Mouse (Mus musculus): ENCODE data around the gene Otud4. TPM values are rescaled to one million over a fixed set of nuclear protein-coding genes. Genes with fewer than 3 reads are reported as not detected.

The Otud4 gene
- polyA plus RNA-seq, 1 experiment from 2014 or later, result 10.5 TPM

DNA sequence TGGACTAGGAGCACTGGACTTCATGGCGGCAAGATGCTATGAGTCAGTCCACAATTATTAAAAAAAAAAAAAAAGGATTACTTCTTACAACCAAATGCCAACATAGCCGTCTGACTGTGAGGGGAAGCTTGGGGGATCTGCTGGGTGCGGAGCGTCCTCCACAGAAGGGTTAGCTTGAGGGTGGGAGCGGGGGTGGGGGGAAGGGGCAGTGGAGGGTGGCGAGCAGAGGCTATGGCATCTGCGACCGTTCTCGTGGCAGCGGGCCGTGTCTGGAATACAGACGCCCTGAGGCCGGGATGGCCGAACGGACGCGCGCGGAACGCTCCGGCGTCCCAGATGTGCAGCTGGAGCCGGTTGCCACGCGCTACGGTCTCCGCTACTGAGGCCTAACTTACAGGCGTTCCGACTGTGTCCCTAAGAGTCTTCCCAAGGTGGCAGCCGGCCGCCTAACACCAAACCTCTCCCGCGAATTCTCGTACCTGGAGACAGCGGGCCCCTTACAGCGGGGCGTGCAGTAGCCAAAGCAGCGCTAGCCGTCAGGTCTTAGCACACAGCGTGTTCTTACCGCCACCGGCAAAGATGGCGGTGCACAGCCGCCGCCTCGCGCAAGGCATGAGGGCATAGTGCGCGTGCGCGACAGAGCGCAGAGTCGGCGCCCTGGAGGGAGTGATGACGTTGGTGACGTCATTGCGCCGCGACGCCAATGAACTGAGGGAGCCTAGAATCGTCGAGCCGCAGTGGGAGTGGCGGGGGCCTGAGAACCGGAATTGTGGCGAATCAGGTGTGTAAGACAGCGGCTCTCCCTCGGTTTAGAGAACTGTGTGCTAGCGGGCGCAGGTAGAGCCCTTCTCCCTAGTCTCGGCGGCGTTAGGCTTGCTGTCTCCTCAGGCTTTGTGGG is 71.9 kb downstream of the Otud4 start, which contains the start of the genes Abce1 and Anapc10:
Gene Abce1, minus strand, starts transcription at position 677 of the 898 bp plus-strand sequence.
Gene Anapc10, plus strand, starts transcription at position 757 of the 898 bp plus-strand sequence.
- Histone ChIP-seq H3K4me1 (replicated peaks) (peaks cover 18% of the 10 kb centered on the region), H3K9ac (peak within 1 kb of the TSS; percentile 91), H3K36me3 (peaks cover 30% of the 10 kb centered on the region), H3K9me3 (no peaks in the 10 kb centered on the region), H3K27me3 (no peaks in the 10 kb centered on the region), H3K27ac (replicated peaks) (peak within 1 kb of the TSS; percentile 93), H3K4me2 (peak within 1 kb of the TSS; percentile 92), H3K4me3 (peak within 1 kb of the TSS; percentile 94)
- ATAC-seq (ENCODE audit: low read depth), result peak; percentile 97
- under 1% methylated on average over 71 of the region's 73 CpGs for WGBS

DNA sequence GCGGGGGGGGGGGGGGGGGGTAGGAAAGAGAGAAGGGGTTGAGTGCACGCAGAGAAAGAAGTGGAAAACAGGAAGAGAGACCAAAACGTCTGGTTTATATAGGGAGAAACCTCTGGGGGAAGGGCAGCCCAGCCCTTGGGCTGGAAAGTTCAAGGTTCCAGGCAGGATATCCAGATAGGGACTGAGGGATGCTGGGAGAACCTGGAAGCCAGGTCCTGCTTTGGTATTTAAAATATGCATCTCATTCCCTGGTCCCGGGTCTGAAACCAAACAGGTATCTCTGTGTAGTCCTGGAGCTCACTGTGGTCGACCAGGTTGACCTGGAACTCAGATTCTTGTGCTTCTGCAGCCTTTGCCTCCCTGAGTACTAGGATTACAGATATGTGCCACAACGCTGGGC is 73.3 kb downstream of the Otud4 start:
- no peaks in the 10 kb centered on the region for H3K9me3 ChIP-seq
- no peak overlapping the region for H3K4me3 ChIP-seq
- WGBS, result 56% methylated on average over 5 of the region's 6 CpGs
- H3K9ac ChIP-seq, result peak overlapping the region; percentile 58; the same call in 1 of the 2 replicates
- no peaks in the 10 kb centered on the region for H3K27me3 ChIP-seq
- no peak overlapping the region for H3K27ac ChIP-seq (replicated peaks)
- no peak for ATAC-seq (ENCODE audit: low read depth)
- H3K4me1 ChIP-seq (replicated peaks), result peaks cover 18% of the 10 kb centered on the region
- peaks cover 34% of the 10 kb centered on the region for H3K36me3 ChIP-seq
- peak overlapping the region; percentile 65 for H3K4me2 ChIP-seq

DNA sequence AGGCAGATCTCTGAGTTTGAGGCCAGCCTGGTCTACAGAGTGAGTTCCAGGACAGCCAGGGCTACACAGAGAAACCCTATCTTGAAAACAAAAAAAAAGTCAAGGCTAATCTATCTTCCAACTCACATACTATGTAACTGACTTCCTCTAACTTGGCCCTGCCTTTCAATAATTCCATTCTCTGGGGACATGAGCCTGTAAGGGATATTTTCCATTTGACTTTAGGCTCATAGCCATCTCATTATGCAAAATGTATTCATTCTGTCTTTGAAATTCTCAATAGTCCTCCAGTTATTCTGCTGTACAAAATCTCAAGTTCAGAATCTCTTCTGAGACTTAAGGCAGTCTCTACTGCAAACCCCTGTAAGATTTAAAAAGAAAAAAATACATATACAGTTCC is 82.1 kb downstream of the Otud4 start:
- no peaks in the 10 kb centered on the region for H3K9me3 ChIP-seq
- H3K36me3 ChIP-seq, result peaks cover 53% of the 10 kb centered on the region
- H3K27ac ChIP-seq (replicated peaks), result no peak overlapping the region
- no peak overlapping the region for H3K4me3 ChIP-seq
- no peaks in the 10 kb centered on the region for H3K4me1 ChIP-seq (replicated peaks)
- no peak overlapping the region for H3K9ac ChIP-seq
- ATAC-seq (ENCODE audit: low read depth), result no peak
- no peaks in the 10 kb centered on the region for H3K27me3 ChIP-seq
- no peak overlapping the region for H3K4me2 ChIP-seq

DNA sequence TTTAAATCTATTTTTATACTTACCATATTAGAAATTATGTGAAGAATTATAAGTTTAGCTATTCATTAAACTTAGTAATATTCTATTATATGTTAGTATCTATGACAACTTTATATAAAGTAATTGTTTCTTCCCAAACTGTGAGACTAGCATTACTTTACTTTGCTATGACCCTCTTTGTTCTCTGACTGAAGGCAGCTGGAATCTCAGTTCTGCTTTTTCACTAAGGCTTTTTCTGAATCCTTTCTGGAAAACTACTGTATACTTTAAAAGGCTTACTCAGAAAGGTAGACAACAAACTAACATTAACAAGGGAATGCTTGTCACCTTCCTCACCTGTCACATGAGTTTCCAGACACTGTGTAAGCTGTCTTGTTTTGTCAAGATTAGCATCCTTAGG is 83.9 kb downstream of the Otud4 start:
- ATAC-seq (ENCODE audit: low read depth), result no peak
- H3K27me3 ChIP-seq, result no peaks in the 10 kb centered on the region
- no peak overlapping the region for H3K4me2 ChIP-seq
- H3K9ac ChIP-seq, result no peak overlapping the region
- no peak overlapping the region for H3K4me3 ChIP-seq
- H3K36me3 ChIP-seq, result peaks cover 39% of the 10 kb centered on the region
- H3K4me1 ChIP-seq (replicated peaks), result no peaks in the 10 kb centered on the region
- H3K9me3 ChIP-seq, result no peaks in the 10 kb centered on the region
- H3K27ac ChIP-seq (replicated peaks), result no peak overlapping the region

DNA sequence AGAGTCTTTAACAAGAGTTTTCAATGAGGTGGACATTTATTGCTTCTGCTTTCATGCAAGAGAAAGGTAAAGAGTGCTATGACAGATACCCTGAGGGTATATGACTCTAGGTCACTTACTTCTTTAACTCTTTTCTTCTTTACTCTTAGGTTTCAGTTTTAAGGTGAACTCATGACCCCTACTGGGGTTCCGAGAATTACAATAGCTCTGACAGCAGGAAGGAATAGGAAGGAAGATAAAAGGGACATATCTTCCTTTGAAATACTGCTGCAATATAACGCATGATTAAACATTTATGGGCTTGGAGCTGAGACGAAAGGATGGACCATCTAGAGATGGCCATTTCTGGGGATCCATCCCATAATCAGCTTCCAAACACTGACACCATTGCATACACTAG is 85.2 kb downstream of the Otud4 start:
- 20% methylated on average over 3 of the region's 3 CpGs for WGBS
- ATAC-seq (ENCODE audit: low read depth), result no peak
- no peak overlapping the region for H3K27ac ChIP-seq (replicated peaks)
- H3K4me1 ChIP-seq (replicated peaks), result no peaks in the 10 kb centered on the region
- no peak overlapping the region for H3K4me2 ChIP-seq
- H3K9ac ChIP-seq, result no peak overlapping the region
- no peaks in the 10 kb centered on the region for H3K27me3 ChIP-seq
- H3K4me3 ChIP-seq, result no peak overlapping the region
- H3K9me3 ChIP-seq, result no peaks in the 10 kb centered on the region
- H3K36me3 ChIP-seq, result peaks cover 42% of the 10 kb centered on the region

Other genes starting within 250 kb of the Otud4 start
- 68.7 and 72.1 TPM in 2 replicates for gene Smad1, start 240.1 kb upstream of the Otud4 start, polyA plus RNA-seq (2015; fragmentation: Nextera tagmentation; extraction: Ambion mirVana)
- gene Abce1, start 72.1 kb downstream of the Otud4 start, polyA plus RNA-seq (2015; fragmentation: Nextera tagmentation; extraction: Ambion mirVana), result 88.6 and 93.5 TPM in 2 replicates
- 39.1 and 46.5 TPM in 2 replicates for gene Anapc10, start 72.2 kb downstream of the Otud4 start, polyA plus RNA-seq (2015; fragmentation: Nextera tagmentation; extraction: Ambion mirVana)